Mouse (Mus musculus): ENCODE results near the gene Stk24.
A peak's percentile ranks its signal among the peaks of the same experiment; 100 is the strongest.

Gene Stk24

DNA sequence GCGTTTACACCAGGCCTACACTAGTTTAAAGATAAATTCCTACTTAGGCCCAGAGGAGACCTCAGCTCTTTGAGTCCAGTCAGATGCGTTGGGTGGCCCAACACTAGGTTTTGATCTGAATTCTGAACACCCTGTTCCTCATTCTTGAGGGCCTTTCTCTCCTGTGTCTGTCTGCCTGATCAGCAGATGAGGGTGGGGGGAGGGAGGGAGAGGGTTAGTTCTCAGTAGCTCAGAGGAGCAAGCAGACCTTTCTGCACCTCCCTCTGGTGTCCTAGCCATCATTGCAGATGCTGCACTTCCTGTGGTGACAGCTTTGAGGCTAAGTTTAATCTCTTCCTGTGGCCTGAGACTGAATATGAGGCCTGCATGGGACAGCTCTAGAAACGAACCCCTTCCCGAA, 117.2 kb downstream of the Stk24 start:
- DNase-seq (ENCODE audit: low read depth): peak; percentile 40

GRCm38 (mm10) chr14:121261229-121261879, 118.5 kb downstream of the Stk24 start:
- DNase-seq (ENCODE audit: low read depth): peak; percentile 49

DNA sequence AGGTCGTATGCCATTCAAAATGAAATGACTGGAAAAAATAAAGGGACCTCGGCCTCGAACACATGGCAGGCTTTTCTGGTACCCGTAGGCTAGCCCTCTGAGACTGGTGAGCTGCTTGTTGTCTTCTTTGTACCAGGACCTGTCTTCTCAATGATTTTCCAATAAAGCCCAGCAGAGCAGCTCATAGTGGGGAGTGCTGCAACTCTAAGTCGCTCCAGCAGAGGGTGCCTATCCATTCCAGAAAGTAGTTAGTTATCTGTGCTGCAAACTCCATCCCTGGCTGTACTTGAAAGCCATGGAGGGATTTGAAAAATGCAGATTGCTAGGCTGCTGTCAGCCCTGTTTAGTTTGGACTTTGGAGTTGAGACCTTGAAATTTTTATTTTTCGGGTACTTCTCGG, 120.0 kb downstream of the Stk24 start:
- DNase-seq (ENCODE audit: low read depth): peak; percentile 61

GRCm38 (mm10) chr14:121259332-121259731, 120.5 kb downstream of the Stk24 start:
- DNase-seq (ENCODE audit: low read depth): no peak

- DNase-seq (ENCODE audit: low read depth): no peak
These were observed 122.9 kb downstream of the Stk24 start for GRCm38 (mm10) chr14:121256896-121257295.

GRCm38 (mm10) chr14:121255469-121255868, 124.3 kb downstream of the Stk24 start:
- peak; percentile 51 for DNase-seq (ENCODE audit: low read depth)

DNA sequence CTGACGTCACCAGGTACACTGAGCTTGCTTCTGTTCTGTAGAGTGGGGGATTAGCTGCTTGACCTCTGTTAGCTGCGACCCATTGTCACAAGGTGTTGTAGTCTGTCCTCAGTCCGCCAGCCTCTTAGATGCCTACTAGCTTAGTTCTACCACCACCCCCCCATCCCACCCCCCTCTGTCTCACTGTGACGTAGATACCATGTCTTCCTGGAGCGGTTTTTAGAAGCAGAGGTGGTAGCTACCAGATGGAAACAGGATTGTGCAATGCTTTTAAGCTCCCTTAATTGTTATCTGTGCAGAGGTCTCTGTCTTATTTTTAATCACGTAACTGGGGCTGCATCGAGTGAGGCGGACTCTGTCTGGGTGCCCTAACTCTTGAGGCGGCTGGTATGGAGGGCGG, 124.9 kb downstream of the Stk24 start:
- peak; percentile 20 for DNase-seq (ENCODE audit: low read depth)

- DNase-seq (ENCODE audit: low read depth): no peak
These were observed 127.3 kb downstream of the Stk24 start for GRCm38 (mm10) chr14:121252542-121252941.

- no peak for DNase-seq (ENCODE audit: low read depth)
These were observed 128.1 kb downstream of the Stk24 start for GRCm38 (mm10) chr14:121251708-121252107.

DNA sequence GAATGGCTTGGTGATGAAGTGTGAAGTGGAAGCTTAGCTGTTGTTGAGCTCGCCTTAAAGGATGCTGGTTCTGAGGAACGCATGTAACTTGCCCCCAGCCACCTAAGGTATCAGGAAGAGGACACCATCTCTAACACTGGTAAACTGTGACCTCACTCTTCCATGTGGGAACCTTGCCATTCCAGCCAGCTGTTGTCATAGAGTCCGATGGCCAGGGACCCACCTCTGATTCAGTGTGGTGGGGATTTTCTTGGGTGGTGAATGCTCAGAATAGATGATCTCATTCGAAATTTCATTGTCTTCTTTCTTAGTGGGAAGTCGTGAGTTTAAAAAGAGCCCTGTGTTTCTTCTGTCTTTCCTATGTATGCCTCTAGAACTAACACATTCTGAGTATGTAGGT, 128.7 kb downstream of the Stk24 start:
- DNase-seq (ENCODE audit: low read depth): no peak

DNA sequence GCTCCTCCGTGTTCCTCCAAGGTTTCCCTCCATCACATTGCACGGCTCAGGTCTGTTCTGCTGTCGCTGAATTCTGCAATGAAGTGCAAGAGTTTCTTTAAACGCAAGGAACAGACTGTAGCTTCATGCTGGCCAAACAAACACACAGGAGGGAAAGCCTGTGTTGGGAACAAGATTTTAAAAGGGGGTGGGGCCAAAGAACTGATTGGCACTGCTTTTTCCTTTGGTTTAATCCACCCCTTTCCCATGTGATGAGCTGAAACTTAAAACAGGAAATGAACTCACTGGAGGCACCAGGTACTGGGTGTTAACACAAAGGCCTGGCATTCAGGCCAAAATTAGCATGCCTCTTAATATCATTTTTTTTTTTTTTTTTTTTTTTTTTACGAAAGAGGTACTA, 131.5 kb downstream of the Stk24 start:
- DNase-seq (ENCODE audit: low read depth): no peak

- DNase-seq (ENCODE audit: low read depth): no peak
These were observed 132.5 kb downstream of the Stk24 start for GRCm38 (mm10) chr14:121247287-121247686.

DNA sequence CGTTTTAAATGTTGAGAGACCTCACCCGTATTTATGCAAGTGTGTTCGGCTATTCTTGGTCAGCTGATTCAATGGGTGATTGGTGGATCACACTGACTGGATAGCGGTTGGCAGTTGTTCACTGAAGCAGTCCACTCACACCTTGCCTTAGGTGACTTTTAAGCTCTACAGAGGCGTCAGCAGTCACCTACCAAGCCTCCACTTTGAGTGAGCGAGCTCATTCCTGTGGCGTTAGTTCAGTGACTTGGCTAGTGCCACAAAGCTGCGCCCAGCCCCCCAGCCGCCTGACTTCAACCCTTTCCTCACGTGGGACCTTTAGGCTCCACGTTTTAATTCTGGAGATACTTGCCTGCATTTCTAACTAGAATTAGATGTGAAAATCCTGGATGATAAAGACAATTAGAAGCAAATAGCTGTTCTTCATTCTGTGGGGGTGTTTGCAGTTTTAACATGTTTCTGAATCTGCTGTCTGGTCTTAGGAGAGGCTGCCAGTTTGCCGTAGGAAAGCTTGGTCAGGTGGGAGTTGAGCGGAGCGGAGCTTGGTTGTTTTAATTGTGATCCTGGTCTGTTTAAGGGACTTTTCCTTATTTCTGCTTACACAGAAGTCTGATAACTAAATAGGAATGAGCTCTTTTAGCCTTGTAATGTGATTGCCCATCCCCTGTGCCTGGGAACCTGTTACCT, 133.6 kb downstream of the Stk24 start:
- DNase-seq (ENCODE audit: low read depth): no peak

DNA sequence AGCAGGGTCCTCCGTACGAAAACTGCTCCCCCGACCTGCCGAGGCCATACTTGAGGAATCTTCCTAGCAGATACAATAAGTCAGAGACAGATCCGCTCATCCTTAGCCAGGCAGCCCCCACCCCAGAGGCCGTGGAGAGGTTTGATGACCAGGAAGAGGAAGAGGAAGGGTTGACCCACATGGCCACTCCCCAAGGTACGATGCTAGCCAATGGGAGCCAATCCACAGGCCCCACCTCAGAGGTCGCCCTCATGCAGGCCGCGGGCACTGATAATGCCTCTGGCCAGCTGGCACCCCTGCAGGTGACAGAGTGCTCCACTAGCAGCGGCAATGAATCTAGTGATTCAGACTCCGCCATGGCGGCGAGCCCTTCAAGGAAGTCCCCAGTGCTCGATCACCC, 135.7 kb downstream of the Stk24 start:
- DNase-seq (ENCODE audit: low read depth): no peak

DNA sequence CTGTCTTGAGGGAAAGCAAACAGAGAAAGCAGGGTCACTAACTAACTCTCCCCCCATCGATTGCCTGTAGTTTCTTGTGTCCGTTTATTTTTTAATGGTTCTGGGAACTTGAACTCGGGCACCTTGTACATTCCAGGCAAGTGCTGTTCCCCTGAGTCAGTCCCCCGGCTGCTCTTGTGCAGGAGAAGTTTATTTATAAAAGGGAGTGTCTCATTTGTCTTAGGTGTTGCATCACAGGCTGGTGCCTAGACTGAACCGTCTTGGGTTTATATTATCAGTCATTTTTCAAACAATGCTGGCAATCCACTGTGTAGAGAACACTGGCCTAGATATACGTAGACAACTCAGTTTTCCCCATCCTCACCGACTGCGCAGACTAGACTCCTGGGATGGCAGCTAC, 140.4 kb downstream of the Stk24 start:
- DNase-seq (ENCODE audit: low read depth): no peak

- no peak for DNase-seq (ENCODE audit: low read depth)
These were observed 141.1 kb downstream of the Stk24 start for GRCm38 (mm10) chr14:121238727-121239126.

- no peak for DNase-seq (ENCODE audit: low read depth)
These were observed 143.1 kb downstream of the Stk24 start for GRCm38 (mm10) chr14:121236736-121237135.

Data from 416B (cell line).